Mouse (Mus musculus): ENCODE data around the gene Map2.

DNA sequence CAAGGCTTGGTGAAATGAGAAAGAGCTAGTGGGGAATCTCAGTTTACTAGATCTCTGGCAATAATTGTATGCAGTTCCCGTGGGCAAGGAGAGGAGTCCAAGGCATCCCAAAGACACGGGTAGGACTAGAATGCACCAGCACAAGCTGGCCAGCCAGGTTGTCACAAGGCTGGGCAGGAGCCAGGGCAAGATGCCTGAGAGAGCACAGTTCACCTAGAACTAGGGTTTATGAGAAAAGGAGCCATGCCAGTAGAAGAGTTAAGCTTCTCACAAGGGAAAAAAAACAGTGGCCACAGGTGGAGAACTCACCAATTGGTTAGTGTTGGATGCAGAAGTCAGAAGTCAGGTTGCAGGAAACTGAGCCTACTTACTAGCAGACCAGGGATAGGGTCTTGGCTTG is 274.4 kb downstream of the Map2 start:
- no peak for TF ChIP-seq GATA1 (IDR thresholded peaks at IDR 0.05; ENCODE audit: low read length)
- no peak for TF ChIP-seq TAL1 (IDR thresholded peaks at IDR 0.05; ENCODE audit: low read length)

All from erythroblast, embryonic 14.5 days (primary cell).